Comparison of ENCODE assay signal across 17 mouse cellular contexts in genomic region chr17:26336011-26336410, GRCm38 (mm10).
A peak's percentile ranks its signal among the peaks of the same experiment; 100 is the strongest.
DNase-seq lines count a peak whose midpoint lies in the region.
"Had no signal": no experiment of that assay in that cellular context is flagged by ENCODE, and none has a peak within 500 bp of the region (broad histone marks: within the 10 kb centered on the region; RNA-seq: fewer than 3 reads in every experiment).

No protein-coding gene starts in this region.

- peak; percentile 91 for DNase-seq in heart, adult 11 months
- DNase-seq in heart, postnatal 36 days, result no peak
- DNase-seq in 3T3-L1 (ENCODE audit: low read depth, low spot score), result peak; percentile 54
- peak; percentile 52 for DNase-seq in Muller cell, postnatal 12 days (ENCODE audit: inconsistent ontology term)
- DNase-seq in brain, adult 2 months (ENCODE audit: low read depth, low spot score), result peak; percentile 18
- DNase-seq in thymus, postnatal 0 days (ENCODE audit: low spot score), result no peak
- DNase-seq in left cerebral cortex, adult 11 months (ENCODE audit: low spot score), result no peak
- DNase-seq: adrenal gland, postnatal 25 days; B cell, adult 2 months; cerebellum, adult 18-20 months; cerebellum, adult 9-10 months; cerebellum, postnatal 14 days; forebrain, postnatal 0 days; gastrocnemius, adult 2 months; gastrocnemius, postnatal 14 days; kidney, adult 11 months; kidney, adult 8-10 months had no signal

- intact Hi-C loops in heart, postnatal 36 days (cut with DNase I), result no loop called here

Comparison
In these comparisons a context has a peak if more than half of its experiments do, and no peak if none do; other contexts are left out.
1. DNase-seq: peak in heart, adult 11 months (single experiment), 3T3-L1 (single experiment), Muller cell, postnatal 12 days (single experiment) and brain, adult 2 months (single experiment); none in heart, postnatal 36 days (0 of 2), thymus, postnatal 0 days (single experiment) and left cerebral cortex, adult 11 months (single experiment).